Mouse (Mus musculus): ENCODE results near the gene Mpzl1. TPM values are rescaled to one million over a fixed set of nuclear protein-coding genes. Genes with fewer than 3 reads are reported as not detected.

The Mpzl1 gene
- polyA plus RNA-seq, 1 experiment from 2014 or later: 149 TPM

DNA sequence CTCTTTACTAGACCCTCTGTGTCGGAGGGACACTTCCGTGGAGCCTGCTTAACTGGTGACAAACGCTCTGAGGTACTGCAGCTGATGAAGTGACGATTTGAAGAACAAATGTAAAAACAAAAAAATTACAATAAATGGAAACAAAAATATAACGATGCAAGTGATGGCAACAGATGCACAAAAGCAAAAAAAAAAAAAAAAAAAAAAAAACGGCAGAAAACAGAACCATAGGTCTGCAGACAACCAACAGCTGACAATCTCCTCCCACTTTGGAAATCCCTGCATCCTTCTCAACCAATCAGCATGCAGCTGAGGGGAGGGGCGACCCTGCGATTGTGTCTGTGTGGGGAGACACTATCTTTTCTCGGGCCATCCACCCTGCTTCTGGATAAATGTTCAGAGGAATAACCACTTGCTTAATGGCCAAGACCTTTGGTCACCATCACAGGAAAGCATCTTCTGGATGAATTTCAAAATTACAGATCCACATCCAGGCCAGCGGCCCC is 32.5 kb downstream of the Mpzl1 start:
- no peak overlapping the region for H3K4me2 ChIP-seq (replicated peaks; ENCODE audit: low read depth, low read length)
- no peak overlapping the region for H3K9ac ChIP-seq (replicated peaks; ENCODE audit: low read depth)
- ATAC-seq (no peak), DNase-seq (ENCODE audit: low spot score) (no peak)
- H3K36me3 ChIP-seq (ENCODE audit: insufficient read depth, low read length): 0 out of 2 replicates have a peak, but pooled peaks cover 8% of the 10 kb centered on the region
- TF ChIP-seq EP300 (IDR thresholded peaks at IDR 0.05): no peak
- no peak for TF ChIP-seq CTCF (IDR thresholded peaks at IDR 0.05)
- H3K4me3 ChIP-seq (ENCODE audit: low read depth, low read length): no peak overlapping the region
- no peak overlapping the region for H3K27ac ChIP-seq (ENCODE audit: low read length)
- no peaks in the 10 kb centered on the region for H3K4me1 ChIP-seq (ENCODE audit: insufficient read depth, low read depth, low read length)
- H3K27me3 ChIP-seq (replicated peaks; ENCODE audit: insufficient read depth, low read length): no peaks in the 10 kb centered on the region
- H3K9me3 ChIP-seq (ENCODE audit: low read length): no peaks in the 10 kb centered on the region
- 72% methylated on average over 10 of the region's 10 CpGs for WGBS

DNA sequence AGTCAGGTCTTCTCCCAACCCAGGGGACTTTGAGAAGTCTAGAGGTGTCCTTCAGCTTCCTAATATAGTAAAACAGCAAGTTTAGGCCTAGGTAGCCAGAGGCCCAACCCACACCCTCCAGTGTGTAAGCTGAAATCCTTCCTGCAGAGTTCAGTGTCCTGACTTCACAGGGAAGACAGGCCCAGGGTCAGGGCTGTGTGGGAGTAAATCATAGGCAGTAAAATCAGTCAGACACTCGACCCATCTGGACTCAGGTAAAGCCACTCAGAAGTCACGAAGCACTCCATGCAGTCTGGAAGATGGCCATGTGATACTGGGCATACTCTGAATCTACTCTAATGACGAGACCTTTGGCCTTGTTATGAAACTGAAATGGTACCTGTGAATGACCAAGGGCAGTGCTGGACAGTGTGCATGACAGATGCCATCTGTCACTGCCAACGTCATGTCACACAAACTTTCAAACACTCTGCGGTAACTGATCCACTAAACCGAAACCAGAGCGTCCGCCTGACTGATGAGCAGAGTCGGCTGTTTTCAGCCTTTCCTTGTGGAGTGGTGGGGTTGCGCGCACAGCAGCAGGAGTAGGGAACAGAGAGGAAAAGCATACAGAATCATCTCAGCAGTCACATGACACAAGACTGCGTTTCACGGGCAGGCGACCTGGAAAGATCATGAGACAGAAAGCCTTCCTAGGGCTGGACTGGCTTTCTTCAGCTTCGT is 39.5 kb downstream of the Mpzl1 start:
- Histone ChIP-seq H3K4me3 (ENCODE audit: low read depth, low read length) (no peak overlapping the region), H3K36me3 (ENCODE audit: insufficient read depth, low read length) (peaks cover 12% of the 10 kb centered on the region; the same call in 1 of the 2 replicates), H3K9ac (replicated peaks; ENCODE audit: low read depth) (no peak overlapping the region), H3K27me3 (replicated peaks; ENCODE audit: insufficient read depth, low read length) (no peaks in the 10 kb centered on the region), H3K9me3 (ENCODE audit: low read length) (no peaks in the 10 kb centered on the region), H3K27ac (ENCODE audit: low read length) (no peak overlapping the region), H3K4me2 (replicated peaks; ENCODE audit: low read depth, low read length) (no peak overlapping the region), H3K4me1 (ENCODE audit: insufficient read depth, low read depth, low read length) (no peaks in the 10 kb centered on the region; the same call in 1 of the 2 replicates)
- no peak for ATAC-seq
- DNase-seq (ENCODE audit: low spot score): no peak
- no peak for TF ChIP-seq EP300 (IDR thresholded peaks at IDR 0.05)
- no peak for TF ChIP-seq CTCF (IDR thresholded peaks at IDR 0.05)
- 61% methylated on average over 15 of the region's 15 CpGs for whole genome bisulfite sequencing

DNA sequence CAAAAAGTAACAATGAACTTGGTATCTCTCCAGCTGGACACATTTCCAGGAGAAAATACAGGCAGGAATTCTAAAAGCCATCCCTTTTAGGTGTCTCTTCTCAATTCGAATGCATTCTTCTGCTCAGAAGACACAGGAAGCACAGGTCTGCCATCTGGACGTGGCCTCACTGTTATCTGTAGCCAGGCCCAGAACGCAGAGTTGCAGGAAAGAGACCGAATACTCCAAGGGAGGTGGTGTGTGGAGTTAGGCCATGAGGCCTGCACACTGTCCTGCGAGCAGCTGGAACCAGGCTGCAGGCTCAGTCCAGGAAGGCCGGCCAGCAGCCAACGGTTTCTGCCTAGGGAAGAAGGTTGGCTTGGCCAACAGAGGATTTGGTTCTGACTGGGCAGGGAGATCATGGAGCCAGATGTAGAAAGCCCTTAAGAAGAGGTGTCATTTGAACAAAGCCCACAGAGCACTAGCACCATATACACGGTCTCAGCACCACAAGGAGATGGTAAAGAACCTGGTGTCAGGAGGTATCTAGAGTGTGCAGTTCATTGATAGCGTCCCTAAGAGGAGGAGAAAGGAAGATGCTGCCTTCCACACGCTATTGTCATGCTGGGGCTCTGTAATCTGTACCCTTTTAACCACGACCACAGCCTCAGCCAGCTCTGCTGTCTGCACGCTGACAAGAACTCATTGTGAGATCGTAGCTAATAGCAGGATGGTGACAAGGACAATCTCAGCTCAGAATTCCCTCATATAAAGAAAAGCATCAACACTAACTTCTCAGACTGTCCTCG is 41.8 kb downstream of the Mpzl1 start:
- Histone ChIP-seq H3K4me2 (replicated peaks; ENCODE audit: low read depth, low read length) (no peak overlapping the region), H3K9me3 (ENCODE audit: low read length) (no peaks in the 10 kb centered on the region), H3K36me3 (ENCODE audit: insufficient read depth, low read length) (peaks cover 12% of the 10 kb centered on the region; the same call in 1 of the 2 replicates), H3K9ac (replicated peaks; ENCODE audit: low read depth) (no peak overlapping the region), H3K4me1 (ENCODE audit: insufficient read depth, low read depth, low read length) (peaks cover 5% of the 10 kb centered on the region), H3K27me3 (replicated peaks; ENCODE audit: insufficient read depth, low read length) (no peaks in the 10 kb centered on the region), H3K4me3 (ENCODE audit: low read depth, low read length) (no peak overlapping the region), H3K27ac (ENCODE audit: low read length) (no peak overlapping the region)
- no peak for TF ChIP-seq CTCF (IDR thresholded peaks at IDR 0.05)
- TF ChIP-seq EP300 (IDR thresholded peaks at IDR 0.05): no peak
- DNase-seq (ENCODE audit: low spot score) (peak; percentile 20), ATAC-seq (no peak)
- WGBS: 73% methylated on average over 14 of the region's 14 CpGs

DNA sequence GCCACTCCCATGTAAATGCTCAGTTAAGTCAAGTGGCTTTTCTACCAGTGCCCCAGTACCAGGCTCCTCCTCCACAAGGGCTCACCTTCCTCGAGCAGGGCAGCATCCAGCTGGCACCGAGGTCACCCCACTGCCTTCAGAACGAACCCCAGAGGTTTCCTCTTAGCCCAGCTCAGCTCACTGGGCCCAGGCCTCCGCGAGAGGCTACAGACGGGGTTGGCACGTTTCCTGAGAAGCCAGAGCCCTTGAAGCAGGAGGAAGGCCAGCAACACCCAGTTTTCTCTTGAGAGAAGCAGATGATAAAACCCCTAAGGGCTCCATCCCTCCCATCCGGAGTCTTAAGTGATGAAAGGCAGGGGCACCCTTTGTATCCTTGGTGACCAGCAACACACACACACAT is 43.6 kb downstream of the Mpzl1 start:
- Histone ChIP-seq H3K9ac (replicated peaks; ENCODE audit: low read depth) (no peak overlapping the region), H3K27ac (ENCODE audit: low read length) (peak overlapping the region; percentile 7; the same call in 1 of the 2 replicates), H3K4me1 (ENCODE audit: insufficient read depth, low read depth, low read length) (peaks cover 7% of the 10 kb centered on the region), H3K4me3 (ENCODE audit: low read depth, low read length) (no peak overlapping the region), H3K4me2 (replicated peaks; ENCODE audit: low read depth, low read length) (no peak overlapping the region), H3K9me3 (ENCODE audit: low read length) (no peaks in the 10 kb centered on the region), H3K27me3 (replicated peaks; ENCODE audit: insufficient read depth, low read length) (no peaks in the 10 kb centered on the region), H3K36me3 (ENCODE audit: insufficient read depth, low read length) (peaks cover 12% of the 10 kb centered on the region; the same call in 1 of the 2 replicates)
- TF ChIP-seq EP300 (IDR thresholded peaks at IDR 0.05) (no peak), CTCF (IDR thresholded peaks at IDR 0.05) (no peak)
- WGBS: 43% methylated on average over 8 of the region's 8 CpGs
- peak; percentile 14 for DNase-seq (ENCODE audit: low spot score)
- ATAC-seq: no peak

DNA sequence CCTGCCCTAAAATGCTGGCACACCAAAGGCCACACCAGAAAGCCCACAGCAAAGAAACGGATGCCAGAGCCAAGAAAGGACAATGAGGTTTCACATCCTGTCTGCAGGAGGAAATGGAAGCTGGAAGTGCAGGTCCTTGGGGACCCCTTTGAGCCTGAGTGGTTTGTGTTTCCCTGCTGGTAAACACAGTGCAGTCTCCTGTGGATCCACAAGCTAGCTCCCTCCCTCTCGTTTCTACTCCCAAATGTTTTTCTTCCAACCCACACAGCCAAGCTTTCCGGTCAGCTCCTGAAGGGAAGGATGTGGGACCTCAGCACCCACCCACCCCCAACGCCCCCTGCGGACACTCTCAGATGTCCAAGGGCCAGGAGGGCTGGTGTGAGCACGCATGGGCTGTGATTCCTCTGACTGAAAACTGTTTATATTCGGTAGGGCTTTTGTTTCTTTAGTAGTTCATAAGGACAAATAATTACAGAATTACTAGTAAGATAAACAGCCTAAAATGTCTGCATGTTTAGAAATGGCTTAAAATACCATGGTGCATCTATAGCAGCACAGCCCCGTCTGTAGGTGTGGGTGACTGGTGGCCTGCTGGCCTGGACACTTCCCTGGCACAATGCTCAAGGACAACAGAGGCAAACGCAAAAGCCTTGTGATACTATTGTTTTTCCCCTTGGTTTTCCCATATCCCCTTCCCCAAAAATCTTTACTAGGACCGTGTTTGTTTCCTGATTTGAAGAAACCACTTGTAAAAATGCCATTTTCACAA is 44.9 kb downstream of the Mpzl1 start:
- Histone ChIP-seq H3K4me2 (replicated peaks; ENCODE audit: low read depth, low read length) (no peak overlapping the region), H3K27ac (ENCODE audit: low read length) (peak overlapping the region; percentile 70), H3K4me1 (ENCODE audit: insufficient read depth, low read depth, low read length) (peaks cover 11% of the 10 kb centered on the region), H3K27me3 (replicated peaks; ENCODE audit: insufficient read depth, low read length) (no peaks in the 10 kb centered on the region), H3K36me3 (ENCODE audit: insufficient read depth, low read length) (peaks cover 3% of the 10 kb centered on the region; the same call in 1 of the 2 replicates), H3K9me3 (ENCODE audit: low read length) (no peaks in the 10 kb centered on the region), H3K4me3 (ENCODE audit: low read depth, low read length) (no peak overlapping the region), H3K9ac (replicated peaks; ENCODE audit: low read depth) (no peak overlapping the region)
- WGBS: 21% methylated on average over 10 of the region's 10 CpGs
- no peak; the same call in 1 of the 2 replicates for TF ChIP-seq CTCF (IDR thresholded peaks at IDR 0.05)
- 0 out of 2 replicates have a peak, but pooled peaks have one; percentile 11 for TF ChIP-seq EP300 (IDR thresholded peaks at IDR 0.05)
- DNase-seq (ENCODE audit: low spot score) (peak; percentile 83), ATAC-seq (peak; percentile 81)
